Mouse (Mus musculus): Measurements from ENCODE around the gene Sdc1. TPM values are rescaled to one million over a fixed set of nuclear protein-coding genes. Genes with fewer than 3 reads are reported as not detected.

The Sdc1 gene
- 0.61 TPM for polyA plus RNA-seq (2017; shearing (Covaris generic))

DNA sequence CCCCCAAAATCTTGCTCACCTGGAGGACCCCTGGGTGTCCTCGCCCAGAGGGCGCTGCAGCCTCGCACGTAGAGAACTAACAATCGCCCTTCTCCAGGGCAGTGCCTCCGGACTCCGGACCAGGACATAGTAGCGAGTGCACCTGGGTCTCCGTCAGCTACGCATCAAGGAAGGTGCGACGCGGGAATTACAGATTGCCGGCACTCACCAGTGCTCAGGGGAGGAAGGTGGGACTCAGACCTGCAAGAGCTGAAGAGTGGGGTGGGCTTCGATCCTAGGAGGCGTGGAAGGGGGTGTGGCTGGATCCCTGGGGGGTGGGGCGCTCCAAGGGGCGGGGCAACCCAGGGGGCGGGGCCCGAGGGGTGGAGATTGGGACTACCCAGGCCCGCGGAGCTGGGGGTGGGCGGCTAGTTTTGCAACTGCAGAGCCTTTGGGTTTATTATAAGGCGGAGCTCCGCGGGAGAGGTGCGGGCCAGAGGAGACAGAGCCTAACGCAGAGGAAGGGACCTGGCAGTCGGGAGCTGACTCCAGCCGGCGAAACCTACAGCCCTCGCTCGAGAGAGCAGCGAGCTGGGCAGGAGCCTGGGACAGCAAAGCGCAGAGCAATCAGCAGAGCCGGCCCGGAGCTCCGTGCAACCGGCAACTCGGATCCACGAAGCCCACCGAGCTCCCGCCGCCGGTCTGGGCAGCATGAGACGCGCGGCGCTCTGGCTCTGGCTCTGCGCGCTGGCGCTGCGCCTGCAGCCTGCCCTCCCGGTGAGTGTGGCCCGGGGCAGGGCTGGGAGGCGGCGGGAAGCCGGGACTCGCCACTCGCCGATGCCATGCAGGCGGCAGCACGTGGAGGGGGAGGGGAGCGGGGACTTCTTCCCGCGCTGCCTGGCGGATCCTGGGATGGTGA is at the start of gene Sdc1:
Gene Sdc1 (plus strand): TSS at position 378 of the 898 bp plus-strand sequence.

Other genes with a start within 250 kb of the Sdc1 start
- gene Slc7a15, start 172.3 kb upstream of the Sdc1 start, polyA plus RNA-seq (2017; shearing (Covaris generic)): not detected
- 7.0 TPM for gene Pum2, start 97.2 kb upstream of the Sdc1 start, polyA plus RNA-seq (2017; shearing (Covaris generic))
- gene Laptm4a, start 150.3 kb downstream of the Sdc1 start, polyA plus RNA-seq (2017; shearing (Covaris generic)): 132 TPM
- 0.12 TPM for gene Matn3, start 176.6 kb downstream of the Sdc1 start, polyA plus RNA-seq (2017; shearing (Covaris generic))
- 2.0 TPM for gene Wdr35, start 202.6 kb downstream of the Sdc1 start, polyA plus RNA-seq (2017; shearing (Covaris generic))